Mouse (Mus musculus) stomach, postnatal 0 days (tissue): ENCODE data around the gene Stam2.

Source experiments
- CTCF ChIP-seq: IDR thresholded peaks from 2 replicates; pipeline ENCODE4 v1.5.1; 2016; ENCODE audit warnings: antibody characterized with exemption, low read depth, mild to moderate bottlenecking, moderate library complexity
- EP300 ChIP-seq: optimal IDR thresholded peaks from 2 replicates; pipeline ENCODE3; 2016; ENCODE audit warnings: antibody characterized with exemption

GRCm38 (mm10) chr2:52753573-52754317 lies 11.7 kb upstream of the Stam2 start:
- no peak for TF ChIP-seq CTCF
- no peak for TF ChIP-seq EP300
